16 mouse cellular contexts compared by ENCODE assay signal in genomic region chr2:43695635-43696034, GRCm38 (mm10).
"Had no signal": no experiment of that assay in that cellular context is flagged by ENCODE, and none has a peak within 500 bp of the region (broad histone marks: within the 10 kb centered on the region; RNA-seq: fewer than 3 reads in every experiment).

No protein-coding gene starts in this region.

- H3K27ac ChIP-seq: neural tube, embryonic 13.5 days; neural tube, embryonic 15.5 days; stomach, embryonic 15.5 days; stomach, postnatal 0 days had no signal

- H3K9me3 ChIP-seq: neural tube, embryonic 13.5 days; neural tube, embryonic 15.5 days; stomach, embryonic 15.5 days had no signal

- H3K4me1 ChIP-seq: neural tube, embryonic 13.5 days; neural tube, embryonic 15.5 days; stomach, embryonic 15.5 days had no signal

- H3K36me3 ChIP-seq: neural tube, embryonic 13.5 days; neural tube, embryonic 15.5 days; stomach, embryonic 15.5 days had no signal

- DNase-seq: retina, postnatal 1 day; right cerebral cortex, adult 18-20 months; right cerebral cortex, postnatal 14 days; right cerebral cortex, postnatal 25 days; right cerebral cortex, postnatal 4 days; spleen, adult 18-20 months; thymus, adult 18-20 months; thymus, adult 2 months; thymus, postnatal 14 days; thymus, postnatal 25 days; thymus, postnatal 36 days; thymus, postnatal 4 days had no signal

- H3K4me3 ChIP-seq: neural tube, embryonic 13.5 days; neural tube, embryonic 15.5 days; stomach, embryonic 15.5 days had no signal

- H3K9ac ChIP-seq: neural tube, embryonic 13.5 days; neural tube, embryonic 15.5 days; stomach, embryonic 15.5 days had no signal

- H3K27me3 ChIP-seq: neural tube, embryonic 13.5 days; neural tube, embryonic 15.5 days; stomach, embryonic 15.5 days had no signal

- H3K4me2 ChIP-seq: neural tube, embryonic 13.5 days; neural tube, embryonic 15.5 days; stomach, embryonic 15.5 days had no signal
